Mouse (Mus musculus) G1E (cell line): ENCODE results near the gene Stambpl1.

Experiments
- CTCF ChIP-seq: IDR thresholded peaks from 2 replicates; pipeline ENCODE4 v1.5.1; 2012; ENCODE audit warnings: low read depth, low read length, inconsistent platforms, mixed read lengths
- GATA1 ChIP-seq: IDR thresholded peaks from 2 replicates; pipeline ENCODE4 v1.6.1; 2012; ENCODE audit warnings: borderline replicate concordance, low read length, inconsistent platforms, mixed read lengths
- GATA2 ChIP-seq: IDR thresholded peaks from 2 replicates; pipeline ENCODE4 v1.6.1; 2012; ENCODE audit warnings: low read depth, low read length, inconsistent platforms, borderline replicate concordance
- POLR2AphosphoS5 ChIP-seq: IDR thresholded peaks from 2 replicates; pipeline ENCODE4 v1.6.1; 2012; ENCODE audit warnings: low read depth, low read length, inconsistent platforms; ENCODE audit not compliant: insufficient replicate concordance
- TAL1 ChIP-seq: conservative IDR thresholded peaks from 2 replicates; pipeline ENCODE4 v1.6.1; 2012; ENCODE audit warnings: low read depth, low read length, inconsistent platforms, mixed read lengths

GRCm38 (mm10) chr19:34199488-34199887, 7.5 kb downstream of the Stambpl1 start:
- TF ChIP-seq CTCF (no peak), TAL1 (no peak), GATA1 (no peak), POLR2AphosphoS5 (no peak), GATA2 (no peak)
